Mouse (Mus musculus) embryonic facial prominence, embryonic 11.5 days (tissue): ENCODE results near the gene Blm. TPM values are rescaled to one million over a fixed set of nuclear protein-coding genes. Genes with fewer than 3 reads are reported as not detected.
A peak's percentile ranks its signal among the peaks of the same experiment; 100 is the strongest.

Source experiments
- ATAC-seq: fragments of 200-750 bp; cut with Nextera tagmentation; replicated peaks from 2 replicates; pipeline ENCODE4 v1.8.0; 2017; ENCODE audit warnings: low read depth; ENCODE audit not compliant: insufficient number of reproducible peaks, low FRiP score, low TSS enrichment
- DNase-seq: peaks from one replicate; pipeline ENCODE4 v3.0.0-alpha.2; 2015; ENCODE audit warnings: low spot score
- H3K27ac ChIP-seq: fragments of 300-500 bp; sonication (generic); replicated peaks from 2 replicates; pipeline ENCODE4 v1.5.1; 2014; ENCODE audit warnings: mild to moderate bottlenecking, low read depth, low read length, control low read depth
- H3K27me3 ChIP-seq: fragments of 300-500 bp; sonication (generic); 2 replicates; pipeline ENCODE4 v1.6.1; 2014; ENCODE audit warnings: mild to moderate bottlenecking, low read length, moderate library complexity, mixed read lengths; ENCODE audit not compliant: control insufficient read depth, insufficient read depth
- H3K36me3 ChIP-seq: fragments of 300-500 bp; sonication (generic); replicated peaks from 2 replicates; pipeline ENCODE4 v1.6.1; 2014; ENCODE audit warnings: low read depth, mild to moderate bottlenecking, low read length, moderate library complexity, mixed read lengths; ENCODE audit not compliant: control insufficient read depth, insufficient read depth
- H3K4me1 ChIP-seq: fragments of 300-500 bp; sonication (generic); 2 replicates; pipeline ENCODE4 v1.6.1; 2014; ENCODE audit warnings: low read length, mixed read lengths; ENCODE audit not compliant: control insufficient read depth, insufficient read depth
- H3K4me2 ChIP-seq: fragments of 300-500 bp; sonication (generic); 2 replicates; pipeline ENCODE4 v1.6.1; 2014; ENCODE audit warnings: low read depth, mild to moderate bottlenecking, control low read depth, low read length, moderate library complexity
- H3K4me3 ChIP-seq: fragments of 300-500 bp; sonication (generic); 2 replicates; pipeline ENCODE4 v1.5.1; 2014; ENCODE audit warnings: low read depth, low read length, control low read depth
- H3K9ac ChIP-seq: fragments of 300-500 bp; sonication (generic); replicated peaks from 2 replicates; pipeline ENCODE4 v1.6.1; 2014; ENCODE audit warnings: mild to moderate bottlenecking, control low read depth, low read length
- H3K9me3 ChIP-seq: fragments of 300-500 bp; sonication (generic); replicated peaks from 2 replicates; pipeline ENCODE4 v1.6.1; 2016; ENCODE audit warnings: mild to moderate bottlenecking, low read length, inconsistent platforms, mixed read lengths; ENCODE audit not compliant: control insufficient read depth
- WGBS: fragments of 180-500 bp; shearing (Covaris S2); extraction: QIAGEN DNeasy Blood & Tissue Kit; methylation state at CpG from one replicate; pipeline ENCODE4 v1.1.7; 2014; 5-methylcytosine and 5-hydroxymethylcytosine counted together
- polyA plus RNA-seq: library from polyadenylated mRNA; unstranded; fragments of >200 nt; fragmentation: Nextera tagmentation; extraction: Ambion mirVana; gene quantifications from 2 replicates; pipeline ENCODE4 v1.2.1, GENCODE M21; 2014

Gene Blm
- polyA plus RNA-seq, 1 experiment from 2014 or later: 45.9 TPM

DNA sequence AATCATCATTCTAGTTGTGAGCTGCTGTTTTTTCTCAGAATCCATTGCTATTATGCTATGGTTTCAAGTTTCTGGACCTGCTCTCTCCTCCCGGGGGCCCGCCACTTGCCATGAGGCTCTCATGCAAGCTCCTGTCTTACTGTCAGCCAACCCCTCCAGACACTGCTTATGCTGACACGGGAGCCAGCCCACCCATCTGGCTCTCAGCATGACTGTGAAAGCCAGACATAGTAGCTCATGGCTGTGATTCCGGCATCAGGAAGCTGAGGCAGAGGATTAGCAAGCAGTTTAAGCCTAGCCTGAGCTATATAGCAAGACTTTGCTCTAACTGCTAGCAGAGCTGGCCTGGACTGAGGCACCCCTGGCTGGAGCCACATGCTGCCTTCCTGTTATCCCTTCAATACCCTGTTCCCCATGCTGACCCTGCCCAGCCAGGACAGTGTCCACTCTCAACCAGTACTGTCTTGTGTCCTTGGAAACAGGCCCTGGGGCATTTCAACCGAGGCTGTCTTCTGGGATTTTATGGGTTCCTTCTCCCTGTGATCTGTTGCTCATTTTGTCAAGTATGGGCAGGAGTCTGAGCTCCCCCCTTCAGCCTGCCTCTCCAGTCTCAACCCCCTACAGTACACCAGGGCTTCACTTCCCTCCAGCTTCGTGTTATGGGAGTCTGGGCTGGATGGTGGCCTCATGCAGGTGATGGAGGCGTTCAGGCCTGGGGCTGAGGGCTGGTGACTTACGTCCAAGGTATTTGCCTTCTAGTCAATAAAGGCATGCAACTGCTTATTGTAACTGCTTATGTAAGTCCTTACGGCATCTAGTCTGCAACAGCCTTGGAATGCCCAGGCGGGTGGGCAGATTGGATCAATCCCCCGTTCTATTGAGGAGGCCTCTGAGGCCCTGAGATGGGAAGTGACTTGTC lies 92.7 kb downstream of the Blm start:
- no peak overlapping the region for H3K4me3 ChIP-seq
- no peaks in the 10 kb centered on the region for H3K36me3 ChIP-seq
- no peaks in the 10 kb centered on the region; the same call in 1 of the 2 replicates for H3K4me1 ChIP-seq
- H3K27ac ChIP-seq: peak overlapping the region; percentile 38
- H3K27me3 ChIP-seq: no peaks in the 10 kb centered on the region
- ATAC-seq (0 out of 2 replicates have a peak, but pooled peaks have one; percentile 32), DNase-seq (peak; percentile 52)
- 56% methylated on average over 11 of the region's 11 CpGs for WGBS
- H3K4me2 ChIP-seq: no peak overlapping the region
- H3K9me3 ChIP-seq: no peaks in the 10 kb centered on the region
- no peak overlapping the region for H3K9ac ChIP-seq

DNA sequence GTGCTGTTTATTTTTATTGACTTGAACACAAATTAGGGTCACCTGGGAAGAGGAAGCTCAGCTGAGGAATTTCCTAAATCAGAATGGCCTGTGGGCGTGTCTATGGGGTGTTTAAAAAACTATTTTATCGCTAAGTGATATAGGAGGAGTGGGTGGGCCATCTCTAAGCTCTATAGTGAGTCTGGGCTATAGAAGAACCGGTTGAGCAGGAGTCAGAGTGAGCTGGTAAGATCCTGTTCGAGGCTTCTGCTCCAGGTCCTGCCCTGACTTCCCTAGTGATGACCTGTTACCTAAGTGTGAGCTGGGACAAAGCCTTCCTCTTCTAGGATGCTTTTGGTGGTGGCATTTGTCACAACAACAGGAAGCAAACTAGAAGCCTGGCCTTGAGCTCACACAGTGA lies 94.2 kb downstream of the Blm start:
- DNase-seq: no peak
- H3K27ac ChIP-seq: no peak overlapping the region
- H3K9me3 ChIP-seq: no peaks in the 10 kb centered on the region
- H3K36me3 ChIP-seq: no peaks in the 10 kb centered on the region
- H3K27me3 ChIP-seq: no peaks in the 10 kb centered on the region
- ATAC-seq: no peak
- no peak overlapping the region for H3K9ac ChIP-seq
- no peak overlapping the region for H3K4me2 ChIP-seq
- no peak overlapping the region for H3K4me3 ChIP-seq
- H3K4me1 ChIP-seq: no peaks in the 10 kb centered on the region; the same call in 1 of the 2 replicates
- 65% methylated on average over 4 of the region's 4 CpGs for WGBS

DNA sequence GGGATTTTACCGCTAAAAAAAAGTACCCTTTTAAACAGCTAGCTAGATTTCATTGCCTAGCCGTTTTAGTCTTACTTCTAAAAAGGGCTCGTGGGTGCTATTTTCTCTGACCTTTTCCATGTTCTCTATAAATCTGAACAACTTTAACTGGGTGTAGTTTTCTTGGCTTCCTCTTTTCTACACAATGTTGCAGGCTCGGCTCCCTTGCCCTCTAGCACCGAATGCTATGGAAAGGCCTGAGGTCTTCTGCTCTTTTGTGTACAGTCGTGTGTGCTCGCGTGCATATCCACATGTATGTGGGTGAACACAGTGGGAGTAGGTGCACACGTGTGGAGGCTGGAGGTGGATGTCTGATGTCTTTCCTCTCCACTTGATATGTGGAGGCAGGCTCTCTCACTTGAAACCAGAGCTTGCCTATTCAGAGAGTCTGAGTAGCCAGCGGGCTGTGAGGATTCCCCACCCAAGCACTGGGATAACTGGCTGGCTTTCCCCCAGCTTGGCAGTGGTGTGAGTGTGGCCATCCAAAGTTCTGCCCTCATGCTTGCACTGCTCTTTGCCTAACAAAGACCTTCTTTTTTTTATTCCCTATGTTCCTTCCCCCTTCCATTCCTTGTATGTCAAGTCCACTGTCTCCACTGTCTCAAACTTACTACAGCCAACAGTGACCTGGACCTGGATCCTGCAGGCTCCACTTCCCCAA lies 95.0 kb downstream of the Blm start:
- 79% methylated on average over 10 of the region's 10 CpGs for WGBS
- ATAC-seq: no peak
- Histone ChIP-seq H3K4me2 (no peak overlapping the region), H3K36me3 (no peaks in the 10 kb centered on the region), H3K27me3 (no peaks in the 10 kb centered on the region), H3K9ac (no peak overlapping the region), H3K27ac (no peak overlapping the region), H3K9me3 (no peaks in the 10 kb centered on the region), H3K4me3 (no peak overlapping the region), H3K4me1 (no peaks in the 10 kb centered on the region; the same call in 1 of the 2 replicates)
- no peak for DNase-seq

DNA sequence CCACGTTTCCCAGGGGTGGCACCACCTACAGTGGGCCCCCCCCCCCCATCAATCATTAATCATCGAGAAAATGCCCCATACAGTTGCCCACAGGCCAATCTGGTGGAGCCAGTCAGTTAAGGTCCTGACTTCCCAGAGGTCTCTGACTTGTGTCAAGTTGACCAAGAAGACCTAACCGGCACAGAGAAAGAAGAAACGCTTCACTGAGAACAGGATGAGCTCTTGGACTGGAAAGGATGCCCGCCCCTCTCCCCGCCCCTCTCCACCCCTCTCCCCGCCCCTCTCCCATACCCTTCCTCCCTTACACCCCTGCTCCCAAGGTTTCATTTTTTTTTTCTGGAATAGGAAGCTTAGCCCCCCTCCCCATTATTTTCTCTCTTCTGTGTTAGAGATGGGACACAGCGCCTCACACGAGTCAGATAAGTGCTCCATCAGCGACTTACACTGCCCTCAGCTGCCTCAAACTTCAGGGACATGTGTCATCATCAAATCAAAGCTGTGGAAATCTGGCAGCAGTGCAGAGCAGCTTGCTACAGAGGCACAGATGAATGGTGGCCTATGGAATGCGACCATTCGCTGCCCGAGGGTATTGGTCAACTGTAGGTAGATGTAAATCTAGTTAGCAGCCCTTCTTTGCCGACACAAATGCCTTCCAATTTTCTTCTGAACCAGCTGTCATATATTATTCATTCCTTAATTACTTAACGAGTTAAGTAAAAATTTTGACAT lies 95.7 kb downstream of the Blm start:
- no peak overlapping the region for H3K27ac ChIP-seq
- H3K9me3 ChIP-seq: no peaks in the 10 kb centered on the region
- H3K4me2 ChIP-seq: no peak overlapping the region
- H3K4me1 ChIP-seq: no peaks in the 10 kb centered on the region; the same call in none of the 2 replicates
- no peak for ATAC-seq
- WGBS: 27% methylated on average over 15 of the region's 15 CpGs
- no peak overlapping the region for H3K9ac ChIP-seq
- no peaks in the 10 kb centered on the region for H3K36me3 ChIP-seq
- no peaks in the 10 kb centered on the region for H3K27me3 ChIP-seq
- peak; percentile 39 for DNase-seq
- H3K4me3 ChIP-seq: no peak overlapping the region

DNA sequence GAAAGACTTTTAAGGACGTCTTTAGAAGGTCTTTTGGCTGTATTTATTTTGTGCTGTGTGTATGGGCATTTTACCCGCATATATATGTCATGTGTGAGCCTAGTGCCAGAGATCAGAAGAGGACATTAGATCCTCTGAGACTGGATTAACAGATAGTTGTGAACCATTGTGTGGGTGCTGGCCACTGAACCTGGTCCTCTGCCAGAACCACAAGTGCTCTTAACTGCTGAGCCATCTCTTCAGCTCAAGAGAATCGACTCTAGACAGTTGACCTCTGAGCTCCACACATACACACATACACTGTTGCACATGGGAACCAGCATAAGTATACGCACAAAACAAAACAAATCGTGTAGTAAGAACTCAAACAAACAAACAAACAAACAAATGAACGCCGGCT lies 98.3 kb downstream of the Blm start:
- Histone ChIP-seq H3K4me2 (no peak overlapping the region), H3K36me3 (no peaks in the 10 kb centered on the region), H3K4me1 (no peaks in the 10 kb centered on the region; the same call in 1 of the 2 replicates), H3K4me3 (no peak overlapping the region), H3K9ac (no peak overlapping the region), H3K9me3 (no peaks in the 10 kb centered on the region), H3K27ac (no peak overlapping the region), H3K27me3 (no peaks in the 10 kb centered on the region)
- DNase-seq: no peak
- ATAC-seq: no peak
- 90% methylated on average over 7 of the region's 7 CpGs for WGBS

DNA sequence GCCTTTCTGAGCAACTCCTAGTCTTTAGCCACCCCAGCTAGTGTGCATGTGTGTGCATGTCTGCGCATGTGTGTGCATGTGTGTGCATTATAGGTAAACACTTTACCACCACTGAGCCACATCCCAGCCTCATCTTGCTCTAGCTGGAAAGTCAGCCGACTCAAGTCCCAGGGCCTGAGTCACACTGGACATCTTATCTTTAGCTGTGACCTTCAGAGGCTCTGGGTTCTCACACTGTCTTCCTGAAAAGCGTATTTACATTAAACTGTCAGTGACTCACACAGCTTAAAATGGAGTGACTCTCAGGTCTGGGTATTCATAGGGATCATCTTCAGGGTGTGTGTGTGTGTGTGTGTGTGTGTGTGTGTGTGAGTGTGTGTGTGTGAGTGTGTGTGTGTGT lies 99.3 kb downstream of the Blm start:
- no peaks in the 10 kb centered on the region for H3K9me3 ChIP-seq
- H3K4me3 ChIP-seq: no peak overlapping the region
- H3K27me3 ChIP-seq: no peaks in the 10 kb centered on the region
- H3K4me2 ChIP-seq: no peak overlapping the region
- no peak overlapping the region for H3K27ac ChIP-seq
- WGBS: 88% methylated on average over 3 of the region's 3 CpGs
- ATAC-seq (no peak), DNase-seq (no peak)
- H3K9ac ChIP-seq: no peak overlapping the region
- H3K4me1 ChIP-seq: no peaks in the 10 kb centered on the region; the same call in 1 of the 2 replicates
- H3K36me3 ChIP-seq: no peaks in the 10 kb centered on the region

DNA sequence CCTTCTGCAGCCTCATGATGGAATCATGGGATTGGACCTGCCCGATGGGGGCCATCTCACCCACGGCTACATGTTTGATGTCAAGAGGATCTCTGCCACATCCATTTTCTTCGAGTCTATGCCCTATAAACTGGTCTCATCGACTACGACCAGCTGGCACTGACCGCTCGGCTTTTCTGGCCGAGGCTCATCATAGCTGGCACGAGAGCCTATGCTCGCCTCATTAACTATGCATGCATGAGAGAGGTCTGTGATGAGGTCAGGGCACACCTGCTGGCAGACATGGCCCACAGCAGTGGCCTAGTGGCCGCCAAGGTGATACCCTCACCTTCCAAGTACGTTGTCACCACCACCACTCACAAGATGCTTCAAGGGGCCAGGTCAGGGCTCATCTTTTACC lies 105.3 kb downstream of the Blm start:
- Histone ChIP-seq H3K27me3 (no peaks in the 10 kb centered on the region), H3K36me3 (no peaks in the 10 kb centered on the region), H3K9me3 (no peaks in the 10 kb centered on the region), H3K4me3 (no peak overlapping the region), H3K4me2 (no peak overlapping the region), H3K4me1 (no peaks in the 10 kb centered on the region; the same call in 1 of the 2 replicates), H3K27ac (no peak overlapping the region), H3K9ac (no peak overlapping the region)
- ATAC-seq (no peak), DNase-seq (no peak)
- WGBS: 94% methylated on average over 12 of the region's 12 CpGs
